Mouse (Mus musculus): Measurements from ENCODE around the gene Ppa1. TPM values are rescaled to one million over a fixed set of nuclear protein-coding genes. Genes with fewer than 3 reads are reported as not detected.
A peak's percentile ranks its signal among the peaks of the same experiment; 100 is the strongest.

Gene Ppa1
- polyA plus RNA-seq, 1 experiment from 2014 or later: 110 TPM

- Histone ChIP-seq H3K9me3 (replicated peaks; ENCODE audit: control insufficient read depth, low read length) (no peaks in the 10 kb centered on the region), H3K4me2 (ENCODE audit: low read depth, low read length) (no peak overlapping the region), H3K27ac (ENCODE audit: low read length) (no peak overlapping the region), H3K4me1 (ENCODE audit: control insufficient read depth, insufficient read depth, low read length) (peaks cover 10% of the 10 kb centered on the region), H3K27me3 (ENCODE audit: control insufficient read depth, insufficient read depth, low read length) (no peaks in the 10 kb centered on the region), H3K9ac (ENCODE audit: low read length) (no peak overlapping the region), H3K4me3 (ENCODE audit: low read length) (no peak overlapping the region), H3K36me3 (ENCODE audit: control insufficient read depth, insufficient read depth) (no peaks in the 10 kb centered on the region)
- WGBS: 45% methylated on average over 10 of the region's 10 CpGs
- ATAC-seq (replicated peaks; ENCODE audit: extremely low read depth, insufficient read depth, low FRiP score): no peak
These were observed 15.9 kb upstream of the Ppa1 start for GRCm38 (mm10) chr10:61632445-61632844.

GRCm38 (mm10) chr10:61637055-61637454, 11.3 kb upstream of the Ppa1 start:
- 68% methylated on average over 7 of the region's 7 CpGs for WGBS
- Histone ChIP-seq H3K27ac (ENCODE audit: low read length) (no peak overlapping the region), H3K9ac (ENCODE audit: low read length) (no peak overlapping the region), H3K4me3 (ENCODE audit: low read length) (no peak overlapping the region), H3K4me1 (ENCODE audit: control insufficient read depth, insufficient read depth, low read length) (peaks cover 2% of the 10 kb centered on the region), H3K36me3 (ENCODE audit: control insufficient read depth, insufficient read depth) (no peaks in the 10 kb centered on the region), H3K4me2 (ENCODE audit: low read depth, low read length) (no peak overlapping the region), H3K9me3 (replicated peaks; ENCODE audit: control insufficient read depth, low read length) (no peaks in the 10 kb centered on the region), H3K27me3 (ENCODE audit: control insufficient read depth, insufficient read depth, low read length) (no peaks in the 10 kb centered on the region)
- no peak for ATAC-seq (replicated peaks; ENCODE audit: extremely low read depth, insufficient read depth, low FRiP score)

DNA sequence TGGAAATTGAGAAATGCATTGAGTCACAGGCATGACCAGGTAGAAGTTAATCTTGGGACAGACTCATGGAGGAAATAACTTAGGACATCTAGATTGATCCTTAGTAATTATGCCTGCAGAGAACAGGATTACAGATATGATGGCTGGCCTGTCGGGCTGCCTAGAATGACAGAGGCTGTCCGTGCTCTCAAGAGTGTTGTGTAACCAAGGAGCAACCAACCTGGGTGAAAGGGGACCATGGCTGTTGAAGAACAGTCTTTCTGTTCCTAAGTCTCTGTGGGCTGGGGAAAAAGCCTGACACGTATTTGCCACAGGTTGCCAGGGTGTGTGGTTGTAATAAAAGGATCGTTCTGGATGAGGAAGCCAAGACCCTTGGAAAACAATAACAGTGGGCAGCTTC, 8.0 kb upstream of the Ppa1 start:
- Histone ChIP-seq H3K9me3 (replicated peaks; ENCODE audit: control insufficient read depth, low read length) (no peaks in the 10 kb centered on the region), H3K36me3 (ENCODE audit: control insufficient read depth, insufficient read depth) (no peaks in the 10 kb centered on the region), H3K9ac (ENCODE audit: low read length) (no peak overlapping the region), H3K27me3 (ENCODE audit: control insufficient read depth, insufficient read depth, low read length) (no peaks in the 10 kb centered on the region), H3K4me2 (ENCODE audit: low read depth, low read length) (no peak overlapping the region), H3K27ac (ENCODE audit: low read length) (no peak overlapping the region), H3K4me3 (ENCODE audit: low read length) (no peak overlapping the region), H3K4me1 (ENCODE audit: control insufficient read depth, insufficient read depth, low read length) (no peaks in the 10 kb centered on the region)
- WGBS: 71% methylated on average over 4 of the region's 4 CpGs
- no peak for ATAC-seq (replicated peaks; ENCODE audit: extremely low read depth, insufficient read depth, low FRiP score)

DNA sequence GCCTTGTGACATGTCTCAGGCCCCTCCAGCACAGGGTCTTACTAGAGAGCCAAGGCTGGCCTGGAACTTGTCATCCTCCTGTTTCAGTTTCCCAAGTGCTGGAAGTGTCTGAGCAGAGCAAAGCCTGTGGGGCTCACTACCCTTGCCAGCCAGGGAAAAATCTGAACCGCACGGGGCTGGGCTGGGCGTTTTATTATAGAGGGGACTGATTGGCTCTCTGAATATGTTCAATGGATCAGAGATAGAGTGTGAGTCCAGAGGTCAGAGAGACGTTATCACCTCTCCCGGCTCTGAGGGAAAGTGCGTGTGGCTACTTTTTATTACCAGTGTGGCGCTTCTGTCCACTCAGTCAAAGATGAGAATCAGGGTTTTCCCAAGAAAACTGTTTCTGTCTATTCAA, 1.8 kb upstream of the Ppa1 start:
- WGBS: 64% methylated on average over 7 of the region's 7 CpGs
- no peak overlapping the region for H3K27ac ChIP-seq (ENCODE audit: low read length)

DNA sequence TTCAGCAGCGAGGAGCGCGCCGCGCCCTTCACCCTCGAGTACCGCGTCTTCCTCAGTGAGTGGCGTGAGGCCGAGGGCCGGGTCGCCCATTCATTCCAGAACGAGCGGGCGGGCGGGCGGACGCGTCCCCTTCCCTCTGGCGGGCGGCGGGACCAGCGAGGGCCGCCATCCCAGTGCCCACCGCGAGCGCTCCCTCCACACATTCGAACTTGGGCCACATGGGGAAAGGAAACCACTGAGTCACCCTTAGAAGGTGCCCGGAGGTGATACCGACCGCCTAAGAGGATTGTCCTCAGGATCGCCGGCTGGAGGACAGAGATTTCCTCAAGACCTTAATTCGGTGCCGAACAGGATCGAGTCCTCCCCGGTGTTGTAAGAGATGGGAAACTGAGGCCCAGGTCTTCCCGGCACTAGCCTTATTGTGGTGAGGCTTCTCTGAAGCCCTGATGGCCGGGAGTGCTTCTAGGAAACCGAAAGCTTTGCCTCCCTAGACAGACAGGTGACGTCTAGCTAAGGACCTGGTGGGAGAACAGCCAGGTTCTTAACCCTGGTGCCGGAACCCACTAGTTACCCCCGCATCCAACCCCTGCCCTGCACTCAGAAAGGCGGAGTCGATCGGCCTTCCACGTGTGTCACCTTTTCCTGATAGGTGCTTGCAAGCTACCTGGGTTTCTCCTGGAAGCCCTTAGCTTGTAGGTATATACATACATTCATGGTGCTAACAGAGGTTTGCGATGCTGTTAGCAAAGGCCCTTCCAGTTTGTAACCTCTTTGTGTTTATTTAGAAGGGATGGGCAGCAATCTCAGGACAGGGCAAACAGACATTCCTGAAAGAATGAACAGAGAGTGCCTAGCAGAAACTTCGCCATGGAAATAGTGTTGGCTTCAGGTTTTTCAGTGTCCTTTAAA, 639 bp downstream of the Ppa1 start:
- WGBS: 2% methylated on average over 49 of the region's 49 CpGs
- peak overlapping the region; percentile 89 for H3K4me3 ChIP-seq (ENCODE audit: low read length)
- H3K4me2 ChIP-seq (ENCODE audit: low read depth, low read length): peak overlapping the region; percentile 75
- ATAC-seq (replicated peaks; ENCODE audit: extremely low read depth, insufficient read depth, low FRiP score): peak; percentile 63
- peak overlapping the region; percentile 92 for H3K9ac ChIP-seq (ENCODE audit: low read length)
- peak overlapping the region; percentile 66 for H3K27ac ChIP-seq (ENCODE audit: low read length)
- H3K4me1 ChIP-seq (ENCODE audit: control insufficient read depth, insufficient read depth, low read length): peaks cover 11% of the 10 kb centered on the region
- peaks cover 2% of the 10 kb centered on the region; the same call in 1 of the 2 replicates for H3K36me3 ChIP-seq (ENCODE audit: control insufficient read depth, insufficient read depth)
- H3K27me3 ChIP-seq (ENCODE audit: control insufficient read depth, insufficient read depth, low read length): no peaks in the 10 kb centered on the region
- H3K9me3 ChIP-seq (replicated peaks; ENCODE audit: control insufficient read depth, low read length): no peaks in the 10 kb centered on the region

More for the DNA sequence above, 1.8 kb upstream of the Ppa1 start:
- Histone ChIP-seq H3K9ac (ENCODE audit: low read length) (no peak overlapping the region), H3K36me3 (ENCODE audit: control insufficient read depth, insufficient read depth) (no peaks in the 10 kb centered on the region), H3K27me3 (ENCODE audit: control insufficient read depth, insufficient read depth, low read length) (no peaks in the 10 kb centered on the region), H3K4me1 (ENCODE audit: control insufficient read depth, insufficient read depth, low read length) (peaks cover 11% of the 10 kb centered on the region), H3K9me3 (replicated peaks; ENCODE audit: control insufficient read depth, low read length) (no peaks in the 10 kb centered on the region), H3K4me2 (ENCODE audit: low read depth, low read length) (no peak overlapping the region), H3K4me3 (ENCODE audit: low read length) (no peak overlapping the region)
- ATAC-seq (replicated peaks; ENCODE audit: extremely low read depth, insufficient read depth, low FRiP score): no peak

GRCm38 (mm10) chr10:61654105-61654504, 5.8 kb downstream of the Ppa1 start:
- Histone ChIP-seq H3K9me3 (replicated peaks; ENCODE audit: control insufficient read depth, low read length) (no peaks in the 10 kb centered on the region), H3K4me1 (ENCODE audit: control insufficient read depth, insufficient read depth, low read length) (peaks cover 5% of the 10 kb centered on the region), H3K4me3 (ENCODE audit: low read length) (no peak overlapping the region), H3K27ac (ENCODE audit: low read length) (no peak overlapping the region), H3K4me2 (ENCODE audit: low read depth, low read length) (no peak overlapping the region), H3K9ac (ENCODE audit: low read length) (no peak overlapping the region), H3K27me3 (ENCODE audit: control insufficient read depth, insufficient read depth, low read length) (no peaks in the 10 kb centered on the region), H3K36me3 (ENCODE audit: control insufficient read depth, insufficient read depth) (peaks cover 2% of the 10 kb centered on the region; the same call in 1 of the 2 replicates)
- ATAC-seq (replicated peaks; ENCODE audit: extremely low read depth, insufficient read depth, low FRiP score): no peak
- 89% methylated on average over 4 of the region's 4 CpGs for WGBS

GRCm38 (mm10) chr10:61654691-61655090, 6.3 kb downstream of the Ppa1 start:
- no peak overlapping the region for H3K9ac ChIP-seq (ENCODE audit: low read length)
- no peak overlapping the region for H3K4me2 ChIP-seq (ENCODE audit: low read depth, low read length)
- ATAC-seq (replicated peaks; ENCODE audit: extremely low read depth, insufficient read depth, low FRiP score): no peak
- no peaks in the 10 kb centered on the region for H3K9me3 ChIP-seq (replicated peaks; ENCODE audit: control insufficient read depth, low read length)
- no peak overlapping the region for H3K4me3 ChIP-seq (ENCODE audit: low read length)
- H3K27me3 ChIP-seq (ENCODE audit: control insufficient read depth, insufficient read depth, low read length): no peaks in the 10 kb centered on the region
- 83% methylated on average over 7 of the region's 7 CpGs for WGBS
- H3K4me1 ChIP-seq (ENCODE audit: control insufficient read depth, insufficient read depth, low read length): no peaks in the 10 kb centered on the region
- no peak overlapping the region for H3K27ac ChIP-seq (ENCODE audit: low read length)
- peaks cover 2% of the 10 kb centered on the region; the same call in 1 of the 2 replicates for H3K36me3 ChIP-seq (ENCODE audit: control insufficient read depth, insufficient read depth)

GRCm38 (mm10) chr10:61655188-61655587, 6.8 kb downstream of the Ppa1 start:
- Histone ChIP-seq H3K9me3 (replicated peaks; ENCODE audit: control insufficient read depth, low read length) (no peaks in the 10 kb centered on the region), H3K4me1 (ENCODE audit: control insufficient read depth, insufficient read depth, low read length) (no peaks in the 10 kb centered on the region), H3K9ac (ENCODE audit: low read length) (no peak overlapping the region), H3K27me3 (ENCODE audit: control insufficient read depth, insufficient read depth, low read length) (no peaks in the 10 kb centered on the region), H3K4me2 (ENCODE audit: low read depth, low read length) (no peak overlapping the region), H3K27ac (ENCODE audit: low read length) (no peak overlapping the region), H3K4me3 (ENCODE audit: low read length) (no peak overlapping the region), H3K36me3 (ENCODE audit: control insufficient read depth, insufficient read depth) (peaks cover 2% of the 10 kb centered on the region; the same call in 1 of the 2 replicates)
- 89% methylated on average over 3 of the region's 3 CpGs for whole genome bisulfite sequencing
- ATAC-seq (replicated peaks; ENCODE audit: extremely low read depth, insufficient read depth, low FRiP score): no peak
